Mouse (Mus musculus): Measurements from ENCODE around the gene Jag2. TPM values are rescaled to one million over a fixed set of nuclear protein-coding genes. Genes with fewer than 3 reads are reported as not detected.

Jag2 gene
- 10.5 and 15.9 TPM in 2 replicates for polyA plus RNA-seq (2015; fragmentation: Nextera tagmentation; extraction: Ambion mirVana)

GRCm38 (mm10) chr12:112929562-112930352, at the start of gene Jag2:
Jag2 (minus strand) TSS chr12:112929776.

GRCm38 (mm10) chr12:112976371-112977073, 46.9 kb upstream of the Jag2 start, which contains the start of gene Btbd6:
Btbd6 (plus strand) TSS chr12:112976482.

GRCm38 (mm10) chr12:112941776-112942713, 12.5 kb upstream of the Jag2 start, which contains the start of gene Nudt14:
Nudt14 (minus strand) TSS chr12:112942124.

GRCm38 (mm10) chr12:112868178-112869087, 61.1 kb downstream of the Jag2 start, which contains the start of gene Gpr132:
Gpr132 (minus strand) TSS chr12:112868228.

Small RNA genes within 50 kb of the gene (microRNA-seq; reads per million reads assigned to microRNA genes)
- gene Mir6941 = not detected

Other genes with a start within 250 kb of the Jag2 start
- 41.4 and 45.2 TPM in 2 replicates for gene Cep170b, start 209.3 kb downstream of the Jag2 start, polyA plus RNA-seq (2015; fragmentation: Nextera tagmentation; extraction: Ambion mirVana)
- gene Pld4, start 169.1 kb downstream of the Jag2 start, polyA plus RNA-seq (2015; fragmentation: Nextera tagmentation; extraction: Ambion mirVana) = 12.0 and 14.3 TPM in 2 replicates
- 8.2 and 9.1 TPM in 2 replicates for gene Ahnak2, start 127.1 kb downstream of the Jag2 start, polyA plus RNA-seq (2015; fragmentation: Nextera tagmentation; extraction: Ambion mirVana)
- gene Clba1, start 120.8 kb downstream of the Jag2 start, polyA plus RNA-seq (2015; fragmentation: Nextera tagmentation; extraction: Ambion mirVana) = 20.0 and 22.4 TPM in 2 replicates
- gene Cdca4, start 100.4 kb downstream of the Jag2 start, polyA plus RNA-seq (2015; fragmentation: Nextera tagmentation; extraction: Ambion mirVana) = 15.8 and 17.2 TPM in 2 replicates
- gene Gpr132, start 61.5 kb downstream of the Jag2 start, polyA plus RNA-seq (2015; fragmentation: Nextera tagmentation; extraction: Ambion mirVana) = 0.08 TPM in 1 of 2 replicates, not detected in the other
- 48.1 and 51.4 TPM in 2 replicates for gene Nudt14, start 12.3 kb upstream of the Jag2 start, polyA plus RNA-seq (2015; fragmentation: Nextera tagmentation; extraction: Ambion mirVana)
- gene Btbd6, start 46.7 kb upstream of the Jag2 start, polyA plus RNA-seq (2015; fragmentation: Nextera tagmentation; extraction: Ambion mirVana) = 50.3 and 59.9 TPM in 2 replicates
- gene Brf1, start 70.9 kb upstream of the Jag2 start, polyA plus RNA-seq (2015; fragmentation: Nextera tagmentation; extraction: Ambion mirVana) = 38.4 and 38.6 TPM in 2 replicates
- gene Pacs2, start 84.7 kb upstream of the Jag2 start, polyA plus RNA-seq (2015; fragmentation: Nextera tagmentation; extraction: Ambion mirVana) = 23.2 and 23.9 TPM in 2 replicates
- not detected in 2 replicates for gene Tex22, start 144.7 kb upstream of the Jag2 start, polyA plus RNA-seq (2015; fragmentation: Nextera tagmentation; extraction: Ambion mirVana)
- 13.3 and 17.7 TPM in 2 replicates for gene Mta1, start 168.5 kb upstream of the Jag2 start, polyA plus RNA-seq (2015; fragmentation: Nextera tagmentation; extraction: Ambion mirVana)
- 232 and 243 TPM in 2 replicates for gene Crip2, start 210.5 kb upstream of the Jag2 start, polyA plus RNA-seq (2015; fragmentation: Nextera tagmentation; extraction: Ambion mirVana)
- gene Crip1, start 216.5 kb upstream of the Jag2 start, polyA plus RNA-seq (2015; fragmentation: Nextera tagmentation; extraction: Ambion mirVana) = 60.2 and 88.4 TPM in 2 replicates
- 12.3 and 12.4 TPM in 2 replicates for gene Tedc1, start 226.6 kb upstream of the Jag2 start, polyA plus RNA-seq (2015; fragmentation: Nextera tagmentation; extraction: Ambion mirVana)

All from neural tube, postnatal 0 days (tissue).